Mouse (Mus musculus): ENCODE measurements at regions not wholly inside any gene's neighbourhood (a gene's known extent, or its start where the extent isn't known, plus 50 kb on each side); places are given as distances from the start of the nearest gene placed in this dataset.

DNA sequence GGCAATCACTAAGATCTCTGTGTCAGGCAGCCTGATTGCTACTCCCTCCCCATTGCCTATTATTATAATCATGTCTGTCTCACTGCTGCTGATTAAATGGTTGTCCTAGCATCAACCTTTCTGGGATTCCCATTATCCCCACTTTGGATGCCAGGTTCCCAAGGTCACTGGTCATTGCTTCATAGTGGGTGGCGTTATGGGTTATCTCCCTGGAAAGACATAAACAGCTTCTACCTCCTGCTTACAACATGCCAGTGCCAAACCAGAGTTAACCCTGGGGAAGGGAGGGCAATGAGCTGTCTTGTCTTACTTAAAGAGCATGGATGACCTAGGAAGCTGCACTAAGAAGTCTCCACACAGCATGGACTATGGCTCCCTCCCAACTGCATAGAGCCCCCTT, 136.9 kb downstream of the Uaca start:
- Histone ChIP-seq H3K27me3 (ENCODE audit: control insufficient read depth, insufficient read depth, low read length) (no peaks in the 10 kb centered on the region), H3K36me3 (ENCODE audit: control insufficient read depth, insufficient read depth, low read length) (no peaks in the 10 kb centered on the region), H3K4me3 (ENCODE audit: low read length) (no peak overlapping the region), H3K9me3 (ENCODE audit: control insufficient read depth, low read length) (no peaks in the 10 kb centered on the region), H3K27ac (ENCODE audit: low read depth, low read length) (no peak overlapping the region), H3K9ac (ENCODE audit: low read depth, low read length) (no peak overlapping the region), H3K4me2 (replicated peaks; ENCODE audit: low read depth, low read length) (no peak overlapping the region), H3K4me1 (ENCODE audit: control insufficient read depth, insufficient read depth, low read length) (no peaks in the 10 kb centered on the region)
- WGBS: 93% methylated on average over 1 of the region's 1 CpGs
- ATAC-seq (ENCODE audit: low FRiP score, low TSS enrichment): no peak

DNA sequence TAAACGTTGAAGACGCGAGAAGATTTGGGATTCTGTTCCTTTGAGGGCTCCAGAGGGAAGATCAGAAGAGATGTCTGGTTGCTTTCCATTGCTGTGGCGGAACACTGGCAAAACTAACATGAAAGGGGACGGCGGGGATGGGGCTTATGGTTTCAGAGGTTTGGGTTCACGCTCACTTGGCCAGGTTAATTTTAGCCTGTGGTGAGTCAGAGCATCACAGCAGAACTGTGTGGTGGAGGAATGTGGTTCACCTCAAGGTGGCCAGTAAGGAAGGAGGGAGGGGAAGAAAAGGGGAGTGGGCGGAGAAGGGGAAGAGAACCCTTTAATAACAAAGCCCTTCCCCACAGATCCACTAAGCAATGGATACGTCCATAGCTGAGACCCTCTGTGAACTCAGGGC, 142.6 kb downstream of the Uaca start:
- Histone ChIP-seq H3K4me1 (ENCODE audit: control insufficient read depth, insufficient read depth, low read length) (no peaks in the 10 kb centered on the region), H3K9me3 (ENCODE audit: control insufficient read depth, low read length) (no peaks in the 10 kb centered on the region; the same call in 1 of the 2 replicates), H3K27me3 (ENCODE audit: control insufficient read depth, insufficient read depth, low read length) (no peaks in the 10 kb centered on the region), H3K27ac (ENCODE audit: low read depth, low read length) (no peak overlapping the region), H3K9ac (ENCODE audit: low read depth, low read length) (no peak overlapping the region), H3K4me3 (ENCODE audit: low read length) (no peak overlapping the region), H3K36me3 (ENCODE audit: control insufficient read depth, insufficient read depth, low read length) (no peaks in the 10 kb centered on the region), H3K4me2 (replicated peaks; ENCODE audit: low read depth, low read length) (no peak overlapping the region)
- WGBS: 84% methylated on average over 9 of the region's 9 CpGs
- ATAC-seq (ENCODE audit: low FRiP score, low TSS enrichment): no peak

DNA sequence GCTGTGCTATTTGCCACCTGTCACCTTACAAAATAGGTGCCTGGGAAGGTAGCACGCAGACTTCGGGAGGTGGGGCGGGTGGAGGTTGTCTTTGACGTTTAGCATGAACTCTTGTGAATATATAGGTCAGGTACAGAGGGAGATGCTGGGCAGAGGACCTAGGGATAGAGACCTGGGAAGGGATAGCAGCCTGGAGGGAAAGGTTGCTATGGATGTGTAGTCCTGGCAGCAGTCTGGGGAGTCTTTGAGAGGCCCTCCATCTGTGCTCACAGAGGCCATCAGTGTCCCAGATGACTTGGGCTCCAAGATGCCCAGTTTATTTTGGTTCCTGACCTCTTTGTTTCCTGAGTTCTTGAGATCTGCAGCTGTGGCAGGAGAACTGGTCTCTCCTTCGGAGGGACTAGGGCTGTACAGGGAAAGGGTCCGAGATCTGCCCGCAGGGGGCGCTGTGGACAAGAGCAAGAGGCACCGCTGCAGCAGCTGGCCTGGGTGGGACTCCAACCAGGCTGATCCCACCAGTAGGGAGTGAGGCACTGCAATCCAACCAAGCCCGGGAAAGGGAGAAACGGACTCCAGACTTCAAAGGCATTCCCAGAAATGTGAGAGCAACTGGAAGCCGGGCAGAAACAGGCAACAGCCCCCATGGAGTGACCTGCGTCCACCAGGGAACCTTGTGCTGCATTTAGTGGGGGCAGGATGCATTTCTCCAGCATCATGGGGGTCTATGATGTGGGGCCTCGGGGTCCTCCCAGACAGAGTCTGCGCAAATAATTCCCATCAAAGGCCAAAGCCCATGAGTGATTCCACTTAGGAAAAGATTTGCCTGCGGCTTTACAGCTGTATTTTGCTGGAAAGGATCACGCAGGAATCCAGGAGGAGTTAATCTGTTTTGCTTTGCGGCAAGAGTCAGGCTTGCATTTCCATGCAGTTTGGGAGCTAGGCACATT, 145.8 kb downstream of the Uaca start:
- H3K9ac ChIP-seq (ENCODE audit: low read depth, low read length): no peak overlapping the region
- no peaks in the 10 kb centered on the region for H3K4me1 ChIP-seq (ENCODE audit: control insufficient read depth, insufficient read depth, low read length)
- ATAC-seq (ENCODE audit: low FRiP score, low TSS enrichment): peak; percentile 95
- no peak overlapping the region for H3K27ac ChIP-seq (ENCODE audit: low read depth, low read length)
- no peak overlapping the region for H3K4me2 ChIP-seq (replicated peaks; ENCODE audit: low read depth, low read length)
- H3K27me3 ChIP-seq (ENCODE audit: control insufficient read depth, insufficient read depth, low read length): no peaks in the 10 kb centered on the region
- no peaks in the 10 kb centered on the region for H3K36me3 ChIP-seq (ENCODE audit: control insufficient read depth, insufficient read depth, low read length)
- 20% methylated on average over 18 of the region's 18 CpGs for WGBS
- H3K9me3 ChIP-seq (ENCODE audit: control insufficient read depth, low read length): no peaks in the 10 kb centered on the region; the same call in 1 of the 2 replicates
- H3K4me3 ChIP-seq (ENCODE audit: low read length): no peak overlapping the region

DNA sequence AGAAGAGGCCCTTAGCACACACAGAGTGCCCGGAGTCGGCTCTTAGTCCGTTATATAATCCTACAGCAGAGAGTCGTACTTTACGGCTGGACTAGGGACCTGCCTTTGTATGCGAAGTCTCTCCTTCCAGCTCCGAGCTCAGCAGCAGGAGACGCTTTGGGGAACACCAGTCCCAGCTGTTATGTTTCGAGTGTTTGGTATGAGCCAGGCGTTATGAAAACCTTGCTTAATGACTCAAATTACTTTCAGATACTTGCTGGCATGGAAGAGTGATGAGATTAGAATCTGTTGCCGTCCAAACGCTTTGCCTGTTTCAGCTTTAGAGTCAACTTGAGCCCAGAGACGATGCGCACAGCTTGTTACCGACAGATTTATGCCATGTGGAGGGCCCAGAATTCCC, 153.0 kb downstream of the Uaca start:
- H3K4me3 ChIP-seq (ENCODE audit: low read length): no peak overlapping the region
- H3K27me3 ChIP-seq (ENCODE audit: control insufficient read depth, insufficient read depth, low read length): peaks cover 10% of the 10 kb centered on the region
- 34% methylated on average over 15 of the region's 15 CpGs for WGBS
- ATAC-seq (ENCODE audit: low FRiP score, low TSS enrichment): no peak
- H3K9me3 ChIP-seq (ENCODE audit: control insufficient read depth, low read length): no peaks in the 10 kb centered on the region
- H3K27ac ChIP-seq (ENCODE audit: low read depth, low read length): no peak overlapping the region
- no peak overlapping the region for H3K9ac ChIP-seq (ENCODE audit: low read depth, low read length)
- H3K4me1 ChIP-seq (ENCODE audit: control insufficient read depth, insufficient read depth, low read length): peaks cover 15% of the 10 kb centered on the region
- H3K36me3 ChIP-seq (ENCODE audit: control insufficient read depth, insufficient read depth, low read length): no peaks in the 10 kb centered on the region
- no peak overlapping the region for H3K4me2 ChIP-seq (replicated peaks; ENCODE audit: low read depth, low read length)

DNA sequence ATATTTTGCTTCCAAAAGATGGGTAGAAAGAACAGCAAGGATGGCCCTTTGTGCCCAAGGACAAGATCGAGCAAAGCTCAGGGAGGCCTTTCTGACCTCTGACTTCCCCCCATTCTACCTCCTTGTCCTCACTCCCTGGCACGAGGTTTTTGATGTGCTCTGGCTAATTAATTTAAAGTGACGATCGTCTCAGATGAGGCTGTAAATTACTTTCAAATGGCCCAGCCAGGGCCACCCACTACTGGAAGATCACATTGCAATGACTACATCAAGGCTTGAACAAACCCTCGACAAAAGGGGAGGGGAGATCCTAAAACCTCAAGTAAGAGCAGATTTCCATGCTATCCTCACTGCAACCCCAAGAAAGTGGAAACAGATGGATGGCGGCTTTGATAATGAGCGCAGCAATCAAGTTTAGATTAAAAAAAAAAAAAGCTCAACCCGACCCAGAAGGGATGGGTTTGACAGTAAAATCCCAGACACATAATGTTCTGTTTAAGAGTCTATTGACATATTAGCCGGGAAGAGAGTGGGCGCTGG, 154.3 kb downstream of the Uaca start:
- Histone ChIP-seq H3K27me3 (ENCODE audit: control insufficient read depth, insufficient read depth, low read length) (peaks cover 10% of the 10 kb centered on the region), H3K36me3 (ENCODE audit: control insufficient read depth, insufficient read depth, low read length) (no peaks in the 10 kb centered on the region), H3K9ac (ENCODE audit: low read depth, low read length) (no peak overlapping the region), H3K4me1 (ENCODE audit: control insufficient read depth, insufficient read depth, low read length) (peaks cover 15% of the 10 kb centered on the region), H3K9me3 (ENCODE audit: control insufficient read depth, low read length) (no peaks in the 10 kb centered on the region), H3K4me2 (replicated peaks; ENCODE audit: low read depth, low read length) (no peak overlapping the region), H3K4me3 (ENCODE audit: low read length) (no peak overlapping the region), H3K27ac (ENCODE audit: low read depth, low read length) (no peak overlapping the region)
- 33% methylated on average over 10 of the region's 10 CpGs for WGBS
- no peak for ATAC-seq (ENCODE audit: low FRiP score, low TSS enrichment)

DNA sequence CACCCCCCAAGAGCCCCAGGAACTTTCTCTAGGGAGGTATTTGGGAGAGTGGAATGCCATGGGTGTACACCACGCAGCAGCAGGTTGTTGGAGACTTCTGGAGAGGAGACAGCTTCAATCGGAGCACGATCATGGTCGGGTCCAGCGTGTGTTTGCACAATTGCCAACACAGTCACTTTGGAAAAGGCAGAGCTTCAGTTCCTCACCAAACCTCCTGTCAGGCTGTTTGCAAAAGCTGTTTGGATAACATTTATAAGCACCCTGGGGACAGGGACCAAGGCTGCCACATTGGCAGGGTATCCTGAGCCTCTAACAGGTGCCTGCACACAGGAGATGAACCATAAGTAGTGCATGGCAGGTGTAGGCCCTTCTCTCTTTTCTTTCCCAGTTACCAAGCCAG, 155.8 kb downstream of the Uaca start:
- Histone ChIP-seq H3K4me1 (ENCODE audit: control insufficient read depth, insufficient read depth, low read length) (peaks cover 15% of the 10 kb centered on the region), H3K27me3 (ENCODE audit: control insufficient read depth, insufficient read depth, low read length) (peaks cover 10% of the 10 kb centered on the region), H3K4me2 (replicated peaks; ENCODE audit: low read depth, low read length) (no peak overlapping the region), H3K27ac (ENCODE audit: low read depth, low read length) (no peak overlapping the region), H3K9ac (ENCODE audit: low read depth, low read length) (no peak overlapping the region), H3K4me3 (ENCODE audit: low read length) (no peak overlapping the region), H3K36me3 (ENCODE audit: control insufficient read depth, insufficient read depth, low read length) (no peaks in the 10 kb centered on the region), H3K9me3 (ENCODE audit: control insufficient read depth, low read length) (no peaks in the 10 kb centered on the region)
- WGBS: 93% methylated on average over 5 of the region's 5 CpGs
- no peak for ATAC-seq (ENCODE audit: low FRiP score, low TSS enrichment)

DNA sequence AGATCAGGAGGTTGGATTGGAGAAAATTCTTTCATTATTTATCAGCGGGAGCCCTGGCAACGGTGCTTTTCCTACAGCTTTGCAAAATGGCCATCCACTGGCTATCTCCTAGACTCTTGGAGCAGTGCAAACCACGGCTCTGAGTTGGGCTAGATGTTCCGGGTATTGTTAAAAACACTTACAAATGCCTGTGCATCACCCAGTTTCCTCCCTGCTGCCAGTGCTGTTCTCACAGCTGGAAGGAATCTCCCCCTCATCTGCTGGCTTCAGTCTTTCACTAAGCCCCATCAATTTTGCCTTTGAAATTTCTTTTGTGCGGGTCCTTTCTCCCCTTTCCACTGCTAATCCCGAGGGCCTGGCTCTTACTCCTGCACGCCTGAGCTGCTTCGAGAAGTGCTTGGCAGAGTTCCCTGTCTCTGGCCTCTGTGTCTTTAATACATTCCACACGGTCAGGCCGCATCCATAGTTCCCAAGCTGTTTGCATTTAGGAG, 156.8 kb downstream of the Uaca start:
- no peaks in the 10 kb centered on the region for H3K36me3 ChIP-seq (ENCODE audit: control insufficient read depth, insufficient read depth, low read length)
- ATAC-seq (ENCODE audit: low FRiP score, low TSS enrichment): peak; percentile 64
- no peak overlapping the region for H3K9ac ChIP-seq (ENCODE audit: low read depth, low read length)
- H3K4me1 ChIP-seq (ENCODE audit: control insufficient read depth, insufficient read depth, low read length): peaks cover 15% of the 10 kb centered on the region
- no peaks in the 10 kb centered on the region for H3K9me3 ChIP-seq (ENCODE audit: control insufficient read depth, low read length)
- peak overlapping the region; percentile 20; the same call in 1 of the 2 replicates for H3K27ac ChIP-seq (ENCODE audit: low read depth, low read length)
- no peak overlapping the region for H3K4me3 ChIP-seq (ENCODE audit: low read length)
- WGBS: 23% methylated on average over 10 of the region's 10 CpGs
- H3K4me2 ChIP-seq (replicated peaks; ENCODE audit: low read depth, low read length): no peak overlapping the region
- H3K27me3 ChIP-seq (ENCODE audit: control insufficient read depth, insufficient read depth, low read length): peaks cover 8% of the 10 kb centered on the region

DNA sequence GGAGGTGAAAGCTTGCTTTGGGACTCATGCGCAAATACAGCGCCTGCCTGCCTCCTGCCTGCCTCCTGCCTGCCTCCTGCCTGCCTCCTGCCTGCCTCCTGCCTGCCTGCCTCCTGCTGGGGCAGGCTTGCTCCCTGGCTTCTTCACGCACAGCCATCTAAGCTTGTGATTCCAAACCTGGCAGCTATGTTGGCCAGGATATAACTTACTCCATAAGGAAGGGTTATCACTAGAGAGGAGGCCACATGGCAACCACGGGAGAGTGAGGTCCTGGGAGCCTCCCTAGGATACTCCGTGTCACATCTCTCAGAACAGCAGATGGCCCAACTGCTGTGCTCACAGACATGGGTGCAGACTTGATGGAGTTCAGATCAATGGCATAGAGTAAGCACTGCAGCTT, 163.1 kb downstream of the Uaca start:
- H3K4me2 ChIP-seq (replicated peaks; ENCODE audit: low read depth, low read length): no peak overlapping the region
- WGBS: 66% methylated on average over 5 of the region's 5 CpGs
- no peaks in the 10 kb centered on the region for H3K27me3 ChIP-seq (ENCODE audit: control insufficient read depth, insufficient read depth, low read length)
- no peak overlapping the region for H3K4me3 ChIP-seq (ENCODE audit: low read length)
- no peaks in the 10 kb centered on the region for H3K9me3 ChIP-seq (ENCODE audit: control insufficient read depth, low read length)
- H3K4me1 ChIP-seq (ENCODE audit: control insufficient read depth, insufficient read depth, low read length): no peaks in the 10 kb centered on the region
- H3K27ac ChIP-seq (ENCODE audit: low read depth, low read length): no peak overlapping the region
- no peaks in the 10 kb centered on the region for H3K36me3 ChIP-seq (ENCODE audit: control insufficient read depth, insufficient read depth, low read length)
- no peak overlapping the region for H3K9ac ChIP-seq (ENCODE audit: low read depth, low read length)
- ATAC-seq (ENCODE audit: low FRiP score, low TSS enrichment): no peak

DNA sequence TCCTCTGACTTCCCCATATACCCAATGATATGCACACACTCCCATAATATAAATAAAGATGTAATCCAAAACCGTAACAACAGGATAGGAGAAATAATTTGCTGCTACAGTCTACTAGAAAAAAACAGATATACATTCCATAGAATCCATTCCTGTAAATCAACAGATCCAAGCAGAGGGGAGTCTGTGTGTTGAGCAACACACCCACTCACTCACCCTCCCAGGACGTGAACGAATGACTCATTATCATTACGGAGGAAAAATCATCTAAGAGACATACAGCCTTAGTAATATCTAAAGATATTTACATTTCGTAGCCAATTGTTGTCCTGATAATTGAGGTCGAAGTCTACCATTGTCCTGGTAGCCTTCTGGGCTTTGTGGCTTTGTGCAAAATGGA, 165.2 kb downstream of the Uaca start:
- Histone ChIP-seq H3K27ac (ENCODE audit: low read depth, low read length) (no peak overlapping the region), H3K9me3 (ENCODE audit: control insufficient read depth, low read length) (no peaks in the 10 kb centered on the region), H3K4me1 (ENCODE audit: control insufficient read depth, insufficient read depth, low read length) (no peaks in the 10 kb centered on the region), H3K9ac (ENCODE audit: low read depth, low read length) (no peak overlapping the region), H3K36me3 (ENCODE audit: control insufficient read depth, insufficient read depth, low read length) (no peaks in the 10 kb centered on the region), H3K4me3 (ENCODE audit: low read length) (no peak overlapping the region), H3K27me3 (ENCODE audit: control insufficient read depth, insufficient read depth, low read length) (no peaks in the 10 kb centered on the region), H3K4me2 (replicated peaks; ENCODE audit: low read depth, low read length) (no peak overlapping the region)
- no peak for ATAC-seq (ENCODE audit: low FRiP score, low TSS enrichment)
- 80% methylated on average over 6 of the region's 6 CpGs for WGBS

All from kidney, embryonic 14.5 days (tissue).